Mouse (Mus musculus) Patski (cell line): Measurements from ENCODE around the gene Gm20873. TPM values are rescaled to one million over a fixed set of nuclear protein-coding genes. Genes with fewer than 3 reads are reported as not detected.
"Not testable (repeated sequence)": the region's sequence is repeated elsewhere in the genome, so short reads cannot be mapped to it uniquely, and the experiment has no call there.

Experiments
- ATAC-seq: fragments of 100-300 bp; one replicate; pipeline ENCODE4 v1.8.0; 2021
- CTCF ChIA-PET: fragments of 350-600 bp; sonication (Branson Sonifier 250); formaldehyde crosslinking; loops from one replicate; lab custom pipeline; 2022; ENCODE audit warnings: inconsistent platforms; lab: Charles Lee
- POLR2A ChIA-PET: fragments of 350-600 bp; sonication (Branson Sonifier 250); formaldehyde crosslinking; loops from one replicate; lab custom pipeline; 2022; ENCODE audit warnings: antibody characterized with exemption, inconsistent platforms; lab: Charles Lee
- DNase-seq: peaks from one replicate; pipeline ENCODE4 v3.0.0-alpha.2; 2011; ENCODE audit warnings: low read depth, low spot score
- H3K27me3 ChIP-seq: fragments of 371-371 bp; one replicate; pipeline ENCODE4 v1.5.1; 2021
- in situ Hi-C: fragments of 300-500 bp; cut with MboI; formaldehyde crosslinking; loops from 3 replicates; pipeline ENCODE4 v1.11.1; 2018; ENCODE audit warnings: low pct_unique_long_range_greater_than_20kb, mixed read lengths
- polyA plus RNA-seq: library from polyadenylated mRNA; unstranded; gene quantifications from one replicate; pipeline ENCODE4 v1.2.3, GENCODE M21; 2021

The Gm20873 gene
- not detected for polyA plus RNA-seq

DNA sequence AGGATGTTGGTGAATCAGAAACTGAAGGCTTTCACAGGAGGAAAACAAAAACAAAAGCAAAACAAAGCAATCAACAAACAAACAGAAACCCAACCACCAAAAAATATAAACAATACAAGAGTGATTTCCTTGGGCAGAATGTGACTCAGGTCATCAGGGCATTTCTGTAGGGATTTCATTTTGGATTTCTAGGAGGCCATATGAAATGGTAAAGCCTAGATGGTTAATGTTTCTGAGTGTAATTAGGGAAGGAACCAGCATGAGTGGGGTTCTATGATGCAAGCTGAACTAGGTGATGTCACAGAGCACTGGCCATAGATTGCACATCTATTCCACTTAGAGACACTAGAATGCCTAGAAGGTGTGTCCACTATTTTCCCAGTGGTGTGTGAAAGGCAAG, at the start of gene Gm20873:
Gene Gm20873 (plus strand): TSS at position 301 of the 400 bp plus-strand sequence.
- POLR2A ChIA-PET, H3K27me3 ChIP-seq, DNase-seq, in situ Hi-C loops, ATAC-seq, CTCF ChIA-PET: not testable (repeated sequence)

DNA sequence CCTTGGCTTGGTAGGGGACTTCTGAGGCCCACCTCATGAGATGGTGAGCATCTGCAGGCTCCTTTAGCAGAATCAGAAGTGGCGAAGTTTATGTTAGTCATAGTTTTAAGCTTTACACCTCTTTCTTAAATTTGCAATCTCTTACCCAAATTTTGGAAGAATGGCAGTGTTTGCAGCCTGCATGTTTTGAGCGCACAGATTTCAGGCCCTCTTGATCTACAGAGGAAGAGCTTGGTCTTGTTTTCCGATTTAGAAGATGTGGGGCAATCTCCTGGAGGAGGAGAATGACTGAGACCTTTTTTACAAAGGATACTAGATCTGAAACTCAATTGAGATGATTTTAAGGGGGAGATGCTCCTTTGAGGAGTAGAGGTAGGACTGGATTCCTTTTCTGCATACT, 29.0 kb upstream of the Gm20873 start, which contains the start of gene Gm21746:
Gene Gm21746 (minus strand): TSS at position 101 of the 400 bp plus-strand sequence.
- POLR2A ChIA-PET, ATAC-seq, DNase-seq, CTCF ChIA-PET, H3K27me3 ChIP-seq, in situ Hi-C loops: not testable (repeated sequence)

Other genes with a start within 250 kb of the Gm20873 start
- gene Gm21746, start 29.1 kb upstream of the Gm20873 start, polyA plus RNA-seq: not detected